8 mouse cellular contexts compared by ENCODE assay signal in genomic region chr9:59658146-59658545, GRCm38 (mm10). TPM values are rescaled to one million over a fixed set of nuclear protein-coding genes. Genes with fewer than 3 reads are reported as not detected.
A peak's percentile ranks its signal among the peaks of the same experiment; 100 is the strongest.
DNase-seq lines count a peak whose midpoint lies in the region; ATAC-seq lines count a peak whose summit lies in the region.

No protein-coding gene starts in this region.

- no peak for DNase-seq in lung, postnatal 25 days (ENCODE audit: low spot score)
- DNase-seq in embryonic facial prominence, embryonic 10.5 days (ENCODE audit: low spot score), result peak; percentile 38
- peak; percentile 64 for DNase-seq in induced T-regulatory cell, adult 2 months (ENCODE audit: low read depth)
- no peak for DNase-seq in right cerebral cortex, adult 18-20 months
- DNase-seq in spleen, adult 18-20 months, result no peak
- DNase-seq in T-cell, adult 2 months (ENCODE audit: low spot score), result no peak

- ATAC-seq in lung, embryonic 15.5 days (ENCODE audit: borderline replicate concordance, extremely low read depth, low FRiP score, low TSS enrichment), result no peak
- ATAC-seq in neural tube, embryonic 13.5 days (ENCODE audit: low read depth), result no peak

- peaks cover 15% of the 10 kb centered on the region for H3K36me3 ChIP-seq in lung, embryonic 15.5 days
- H3K36me3 ChIP-seq in embryonic facial prominence, embryonic 10.5 days (replicated peaks), result peaks cover 42% of the 10 kb centered on the region
- peaks cover 21% of the 10 kb centered on the region for H3K36me3 ChIP-seq in neural tube, embryonic 13.5 days

- H3K4me3 ChIP-seq in lung, embryonic 15.5 days, result peak overlapping the region; percentile 73
- H3K4me3 ChIP-seq in embryonic facial prominence, embryonic 10.5 days, result peak overlapping the region; percentile 86
- peak overlapping the region; percentile 84 for H3K4me3 ChIP-seq in neural tube, embryonic 13.5 days

- H3K9me3 ChIP-seq in lung, embryonic 15.5 days, result no peaks in the 10 kb centered on the region
- H3K9me3 ChIP-seq in embryonic facial prominence, embryonic 10.5 days, result no peaks in the 10 kb centered on the region
- no peaks in the 10 kb centered on the region for H3K9me3 ChIP-seq in neural tube, embryonic 13.5 days

- H3K27me3 ChIP-seq in lung, embryonic 15.5 days, result no peaks in the 10 kb centered on the region
- H3K27me3 ChIP-seq in embryonic facial prominence, embryonic 10.5 days (replicated peaks; ENCODE audit: low read depth, poor library complexity, severe bottlenecking), result no peaks in the 10 kb centered on the region
- no peaks in the 10 kb centered on the region for H3K27me3 ChIP-seq in neural tube, embryonic 13.5 days

- H3K9ac ChIP-seq in lung, embryonic 15.5 days, result peak overlapping the region; percentile 83
- peak overlapping the region; percentile 95 for H3K9ac ChIP-seq in neural tube, embryonic 13.5 days

- peak overlapping the region; percentile 60 for H3K4me2 ChIP-seq in lung, embryonic 15.5 days
- peak overlapping the region; percentile 90 for H3K4me2 ChIP-seq in neural tube, embryonic 13.5 days

- 6% methylated on average over 4 of the region's 4 CpGs for WGBS in lung, embryonic 15.5 days
- WGBS in embryonic facial prominence, embryonic 10.5 days, result 5% methylated on average over 4 of the region's 4 CpGs
- WGBS in neural tube, embryonic 13.5 days, result 3% methylated on average over 4 of the region's 4 CpGs

- peaks cover 53% of the 10 kb centered on the region for H3K4me1 ChIP-seq in lung, embryonic 15.5 days
- H3K4me1 ChIP-seq in embryonic facial prominence, embryonic 10.5 days, result peaks cover 60% of the 10 kb centered on the region
- peaks cover 57% of the 10 kb centered on the region for H3K4me1 ChIP-seq in neural tube, embryonic 13.5 days (replicated peaks)

- H3K27ac ChIP-seq in lung, embryonic 15.5 days, result peak overlapping the region; percentile 93
- H3K27ac ChIP-seq in embryonic facial prominence, embryonic 10.5 days (replicated peaks), result peak overlapping the region; percentile 99
- H3K27ac ChIP-seq in neural tube, embryonic 13.5 days (replicated peaks), result peak overlapping the region; percentile 99

RNA-seq across cellular contexts. Expression of gene Pkm, which starts 2.0 kb away (rescaled TPM):
- polyA plus RNA-seq in lung, embryonic 15.5 days (2015; fragmentation: Nextera tagmentation; extraction: Ambion mirVana), result 1,403 and 1,442 TPM in 2 replicates
- polyA plus RNA-seq in embryonic facial prominence, embryonic 10.5 days (2016; fragmentation: Nextera tagmentation; extraction: Ambion mirVana), result 2,716 and 3,081 TPM in 2 replicates
- polyA plus RNA-seq in neural tube, embryonic 13.5 days (2015; fragmentation: Nextera tagmentation; extraction: Ambion mirVana), result 1,094 and 1,196 TPM in 2 replicates

RNA-seq across cellular contexts. Expression of gene Gramd2, which starts 21.8 kb away (rescaled TPM):
- 5.4 and 6.2 TPM in 2 replicates for polyA plus RNA-seq in lung, embryonic 15.5 days (2015; fragmentation: Nextera tagmentation; extraction: Ambion mirVana)
- polyA plus RNA-seq in embryonic facial prominence, embryonic 10.5 days (2016; fragmentation: Nextera tagmentation; extraction: Ambion mirVana), result 0.24 and 0.64 TPM in 2 replicates
- 1.3 and 1.9 TPM in 2 replicates for polyA plus RNA-seq in neural tube, embryonic 13.5 days (2015; fragmentation: Nextera tagmentation; extraction: Ambion mirVana)

RNA-seq across cellular contexts. Expression of gene Parp6, which starts 41.1 kb away (rescaled TPM):
- polyA plus RNA-seq in lung, embryonic 15.5 days (2015; fragmentation: Nextera tagmentation; extraction: Ambion mirVana), result 18.3 and 21.6 TPM in 2 replicates
- polyA plus RNA-seq in embryonic facial prominence, embryonic 10.5 days (2016; fragmentation: Nextera tagmentation; extraction: Ambion mirVana), result 37.7 and 40.8 TPM in 2 replicates
- 189 and 197 TPM in 2 replicates for polyA plus RNA-seq in neural tube, embryonic 13.5 days (2015; fragmentation: Nextera tagmentation; extraction: Ambion mirVana)

Comparison
In these comparisons a context has a peak if more than half of its experiments do, and no peak if none do; other contexts are left out.
1. DNase-seq: peak in embryonic facial prominence, embryonic 10.5 days (single experiment) and induced T-regulatory cell, adult 2 months (single experiment); none in lung, postnatal 25 days (single experiment), right cerebral cortex, adult 18-20 months (single experiment), spleen, adult 18-20 months (0 of 2) and T-cell, adult 2 months (single experiment).
2. Peak in every context shown above with its lines, with median percentiles within 50 percentile points of each other: H3K27ac ChIP-seq and H3K4me3 ChIP-seq.